Mouse (Mus musculus) urinary bladder, postnatal 10 days (tissue): ENCODE measurements at regions not wholly inside any gene's neighbourhood (a gene's known extent, or its start where the extent isn't known, plus 50 kb on each side); places are given as distances from the start of the nearest gene placed in this dataset.
A peak's percentile ranks its signal among the peaks of the same experiment; 100 is the strongest.
"Not testable (repeated sequence)": the region's sequence is repeated elsewhere in the genome, so short reads cannot be mapped to it uniquely, and the experiment has no call there.

Experiments
- DNase-seq: peaks from one replicate; pipeline ENCODE4 v3.0.0; 2022; ENCODE audit warnings: low spot score

GRCm38 (mm10) chr11:113132078-113133064 is 350.3 kb downstream of the Sox9 start:
- no peak for DNase-seq

GRCm38 (mm10) chr11:113133407-113133806 is 351.4 kb downstream of the Sox9 start:
- no peak for DNase-seq

GRCm38 (mm10) chr11:113135261-113135660 is 353.2 kb downstream of the Sox9 start:
- DNase-seq: no peak

GRCm38 (mm10) chr11:113138462-113138861 is 356.4 kb downstream of the Sox9 start:
- DNase-seq: no peak

GRCm38 (mm10) chr11:113140595-113140994 is 358.6 kb downstream of the Sox9 start:
- no peak for DNase-seq

- DNase-seq: no peak
Observed at GRCm38 (mm10) chr11:113142816-113143215, 360.8 kb downstream of the Sox9 start.

- DNase-seq: no peak
Observed at GRCm38 (mm10) chr11:113143839-113144627, 362.0 kb downstream of the Sox9 start.

- no peak for DNase-seq
Observed at GRCm38 (mm10) chr11:113145721-113146120, 363.7 kb downstream of the Sox9 start.

- DNase-seq: no peak
Observed at GRCm38 (mm10) chr11:113146762-113147161, 364.7 kb downstream of the Sox9 start.

- no peak for DNase-seq
Observed at GRCm38 (mm10) chr11:113147535-113148197, 365.6 kb downstream of the Sox9 start.

- no peak for DNase-seq
Observed at GRCm38 (mm10) chr11:113148198-113148537, 366.1 kb downstream of the Sox9 start.

- no peak for DNase-seq
Observed at GRCm38 (mm10) chr11:113155515-113155914, 373.5 kb downstream of the Sox9 start.

- DNase-seq: no peak
Observed at GRCm38 (mm10) chr11:113163941-113164340, 381.9 kb downstream of the Sox9 start.

GRCm38 (mm10) chr11:113164510-113164909 is 382.5 kb downstream of the Sox9 start:
- DNase-seq: no peak

- DNase-seq: peak; percentile 36
Observed at GRCm38 (mm10) chr11:113165069-113165795, 383.2 kb downstream of the Sox9 start.

GRCm38 (mm10) chr11:113166517-113166916 is 384.5 kb downstream of the Sox9 start:
- DNase-seq: no peak

- no peak for DNase-seq
Observed at GRCm38 (mm10) chr11:113172497-113173140, 390.6 kb downstream of the Sox9 start.

GRCm38 (mm10) chr11:113173317-113173716 is 391.3 kb downstream of the Sox9 start:
- DNase-seq: not testable (repeated sequence)

GRCm38 (mm10) chr11:113174011-113174507 is 392.0 kb downstream of the Sox9 start:
- DNase-seq: no peak

- no peak for DNase-seq
Observed at GRCm38 (mm10) chr11:113175323-113175722, 393.3 kb downstream of the Sox9 start.

- DNase-seq: no peak
Observed at GRCm38 (mm10) chr11:113176183-113176582, 394.2 kb downstream of the Sox9 start.
